Mouse (Mus musculus): ENCODE measurements around the gene Olfr572. TPM values are rescaled to one million over a fixed set of nuclear protein-coding genes. Genes with fewer than 3 reads are reported as not detected.

Gene Olfr572
- not detected in 2 replicates for polyA plus RNA-seq (2012; ENCODE audit: low replicate concordance)

DNA sequence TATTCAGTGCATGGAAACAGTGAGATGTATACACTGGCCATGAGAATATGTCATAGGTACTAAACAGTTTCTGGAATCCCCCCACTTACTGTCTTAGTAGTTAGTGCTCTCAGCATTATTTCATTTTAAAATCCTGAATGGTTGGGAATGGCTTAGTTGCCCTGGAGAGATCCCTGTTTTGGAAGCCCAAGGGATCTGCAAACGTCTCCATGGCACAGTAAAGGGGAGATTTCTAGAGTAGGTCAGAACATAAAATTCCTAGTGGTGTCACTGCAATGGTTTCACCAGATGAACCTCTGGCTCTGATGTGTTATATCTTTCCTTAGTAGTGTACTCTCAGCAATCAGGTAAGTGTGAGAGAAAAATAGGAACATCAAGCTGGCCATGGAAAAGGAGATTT is at the start of gene Olfr572:
TSS of gene Olfr572 (plus strand) at position 301 of the 400 bp plus-strand sequence.

DNA sequence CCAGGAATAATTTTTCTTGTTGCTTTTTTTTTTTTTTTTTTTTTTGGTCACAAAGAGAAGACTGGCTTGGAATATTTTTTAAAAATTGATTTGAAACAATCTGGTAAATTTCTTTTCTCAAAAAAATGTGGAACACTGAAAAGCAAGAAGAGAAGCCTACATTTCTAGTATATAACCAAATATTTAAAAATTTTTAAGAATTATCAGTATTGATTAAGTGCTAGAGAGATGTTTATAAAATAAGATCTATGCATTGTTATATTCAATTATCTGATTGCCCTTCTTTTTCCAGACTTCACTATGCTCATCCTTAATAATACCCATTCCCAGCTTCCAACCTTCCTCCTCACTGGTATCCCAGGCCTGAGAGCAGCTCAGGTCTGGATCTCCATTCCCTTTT is 47.4 kb upstream of the Olfr572 start, which contains the start of gene Olfr568:
TSS of gene Olfr568 (plus strand) at position 301 of the 400 bp plus-strand sequence.

GRCm38 (mm10) chr7:102890782-102891181 is 33.4 kb upstream of the Olfr572 start, which contains the start of gene Olfr569:
Gene Olfr569 (minus strand): TSS chr7:102890882.

GRCm38 (mm10) chr7:102917032-102917875 is 7.0 kb upstream of the Olfr572 start, which contains the start of gene Olfr571:
Gene Olfr571 (minus strand): TSS chr7:102917536.

GRCm38 (mm10) chr7:102942475-102942874 is 18.3 kb downstream of the Olfr572 start, which contains the start of gene Olfr573-ps1:
Gene Olfr573-ps1 (minus strand): TSS chr7:102942575.

DNA sequence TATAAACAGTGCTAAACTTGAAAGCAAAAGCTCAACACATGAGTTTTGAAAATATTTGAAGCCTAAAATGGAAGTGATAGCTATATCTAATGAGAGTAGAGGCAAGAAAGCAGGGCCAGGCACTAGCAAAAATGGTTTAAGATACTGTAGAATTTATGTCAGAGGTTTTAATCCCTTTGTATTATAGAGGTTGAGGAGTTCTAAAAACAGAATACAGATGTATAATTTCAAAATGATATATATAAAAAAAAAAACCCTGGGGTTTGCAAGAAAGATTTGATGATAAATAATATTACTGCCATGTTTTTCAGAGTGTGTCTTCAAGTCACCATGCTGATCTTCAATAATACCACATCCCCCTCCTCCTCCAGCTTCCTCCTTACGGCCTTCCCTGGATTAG is 24.0 kb downstream of the Olfr572 start, which contains the start of gene Olfr574:
TSS of gene Olfr574 (plus strand) at position 301 of the 400 bp plus-strand sequence.

GRCm38 (mm10) chr7:102958593-102958992 is 34.4 kb downstream of the Olfr572 start, which contains the start of gene Olfr575:
Gene Olfr575 (minus strand): TSS chr7:102958775.

GRCm38 (mm10) chr7:102962360-102962759 is 38.2 kb downstream of the Olfr572 start, which contains the start of gene Olfr576:
Gene Olfr576 (plus strand): TSS chr7:102962660.

DNA sequence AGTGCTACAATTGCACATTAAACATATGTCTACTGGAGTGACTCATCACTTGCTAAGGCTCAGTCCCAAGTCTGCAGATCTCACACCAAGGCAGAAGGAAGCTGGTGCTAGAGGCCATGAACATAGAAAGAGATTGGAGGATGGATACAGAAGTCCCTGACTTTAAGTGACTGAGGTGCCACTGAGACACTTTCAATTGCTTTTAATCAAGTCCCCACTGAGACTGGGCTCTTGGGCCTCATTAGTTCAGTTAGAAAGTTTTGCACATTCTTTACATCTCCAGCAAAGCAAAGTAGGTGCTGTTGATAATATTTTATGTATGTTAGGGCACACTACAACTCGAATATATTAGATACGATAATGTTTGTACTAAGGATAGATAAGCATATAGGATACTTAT is 51.6 kb downstream of the Olfr572 start, which contains the start of gene Olfr577:
TSS of gene Olfr577 (minus strand) at position 101 of the 400 bp plus-strand sequence.

Other genes with a start within 250 kb of the Olfr572 start
- 5.2 and 5.8 TPM in 2 replicates for gene Trim68, start 237.1 kb upstream of the Olfr572 start, polyA plus RNA-seq (2012; ENCODE audit: low replicate concordance)
- gene Olfr557, start 228.5 kb upstream of the Olfr572 start, polyA plus RNA-seq (2012; ENCODE audit: low replicate concordance), result not detected in 2 replicates
- gene Olfr558, start 222.2 kb upstream of the Olfr572 start, polyA plus RNA-seq (2012; ENCODE audit: low replicate concordance), result not detected in 2 replicates
- not detected in 2 replicates for gene Olfr33, start 205.3 kb upstream of the Olfr572 start, polyA plus RNA-seq (2012; ENCODE audit: low replicate concordance)
- not detected in 2 replicates for gene Olfr559, start 196.9 kb upstream of the Olfr572 start, polyA plus RNA-seq (2012; ENCODE audit: low replicate concordance)
- gene Olfr560, start 165.0 kb upstream of the Olfr572 start, polyA plus RNA-seq (2012; ENCODE audit: low replicate concordance), result not detected in 2 replicates
- gene Olfr78, start 164.9 kb upstream of the Olfr572 start, polyA plus RNA-seq (2012; ENCODE audit: low replicate concordance), result not detected in 2 replicates
- gene Olfr561, start 153.2 kb upstream of the Olfr572 start, polyA plus RNA-seq (2012; ENCODE audit: low replicate concordance), result not detected in 2 replicates
- gene Olfr564, start 120.9 kb upstream of the Olfr572 start, polyA plus RNA-seq (2012; ENCODE audit: low replicate concordance), result not detected in 2 replicates
- gene Olfr566, start 65.6 kb upstream of the Olfr572 start, polyA plus RNA-seq (2012; ENCODE audit: low replicate concordance), result not detected in 2 replicates
- not detected in 2 replicates for gene Olfr568, start 47.3 kb upstream of the Olfr572 start, polyA plus RNA-seq (2012; ENCODE audit: low replicate concordance)
- gene Olfr569, start 33.5 kb upstream of the Olfr572 start, polyA plus RNA-seq (2012; ENCODE audit: low replicate concordance), result not detected in 2 replicates
- not detected in 2 replicates for gene Olfr570, start 29.8 kb upstream of the Olfr572 start, polyA plus RNA-seq (2012; ENCODE audit: low replicate concordance)
- gene Olfr571, start 6.9 kb upstream of the Olfr572 start, polyA plus RNA-seq (2012; ENCODE audit: low replicate concordance), result not detected in 2 replicates
- gene Olfr573-ps1, start 18.2 kb downstream of the Olfr572 start, polyA plus RNA-seq (2012; ENCODE audit: low replicate concordance), result not detected in 2 replicates
- not detected in 2 replicates for gene Olfr574, start 24.1 kb downstream of the Olfr572 start, polyA plus RNA-seq (2012; ENCODE audit: low replicate concordance)
- gene Olfr575, start 34.4 kb downstream of the Olfr572 start, polyA plus RNA-seq (2012; ENCODE audit: low replicate concordance), result not detected in 2 replicates
- not detected in 2 replicates for gene Olfr576, start 38.3 kb downstream of the Olfr572 start, polyA plus RNA-seq (2012; ENCODE audit: low replicate concordance)
- not detected in 2 replicates for gene Olfr577, start 51.5 kb downstream of the Olfr572 start, polyA plus RNA-seq (2012; ENCODE audit: low replicate concordance)
- gene Olfr578, start 64.9 kb downstream of the Olfr572 start, polyA plus RNA-seq (2012; ENCODE audit: low replicate concordance), result not detected in 2 replicates
- gene Olfr582, start 113.6 kb downstream of the Olfr572 start, polyA plus RNA-seq (2012; ENCODE audit: low replicate concordance), result not detected in 2 replicates
- not detected in 2 replicates for gene Olfr583, start 126.9 kb downstream of the Olfr572 start, polyA plus RNA-seq (2012; ENCODE audit: low replicate concordance)
- not detected in 2 replicates for gene Olfr584, start 157.5 kb downstream of the Olfr572 start, polyA plus RNA-seq (2012; ENCODE audit: low replicate concordance)
- not detected in 2 replicates for gene Olfr585, start 173.3 kb downstream of the Olfr572 start, polyA plus RNA-seq (2012; ENCODE audit: low replicate concordance)
- gene Olfr586, start 201.2 kb downstream of the Olfr572 start, polyA plus RNA-seq (2012; ENCODE audit: low replicate concordance), result not detected in 2 replicates
- gene Olfr588-ps1, start 216.5 kb downstream of the Olfr572 start, polyA plus RNA-seq (2012; ENCODE audit: low replicate concordance), result not detected in 2 replicates
- gene Olfr589, start 231.9 kb downstream of the Olfr572 start, polyA plus RNA-seq (2012; ENCODE audit: low replicate concordance), result not detected in 2 replicates